Comparison of ENCODE assay signal across 10 mouse cellular contexts in the genomic region with DNA sequence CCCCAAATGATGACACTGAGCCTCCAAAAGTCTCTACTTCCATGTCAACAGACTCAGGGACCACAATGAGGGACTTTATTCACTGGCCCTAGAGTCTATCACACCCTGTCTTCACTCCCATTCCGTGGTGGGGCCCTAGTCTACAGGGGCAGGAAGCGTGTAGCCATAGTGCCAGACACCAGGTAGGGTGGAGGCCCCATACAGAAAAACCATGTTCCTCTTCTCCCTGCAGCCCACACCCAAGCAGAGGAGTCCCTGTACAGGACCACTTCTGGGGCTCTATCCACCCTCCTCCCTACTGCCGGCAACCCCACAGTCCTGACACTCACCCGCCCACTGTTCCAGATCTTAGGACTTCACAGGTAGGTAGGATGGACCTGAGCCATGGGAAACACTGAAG. TPM values are rescaled to one million over a fixed set of nuclear protein-coding genes. Genes with fewer than 3 reads are reported as not detected.
DNase-seq lines count a peak whose midpoint lies in the region; ATAC-seq and TF ChIP-seq lines count a peak whose summit lies in the region.
"Had no signal": no experiment of that assay in that cellular context is flagged by ENCODE, and none has a peak within 500 bp of the region (broad histone marks: within the 10 kb centered on the region; RNA-seq: fewer than 3 reads in every experiment).

No protein-coding gene starts in this region.

- TF ChIP-seq CTCF in thymus, adult 2 months (IDR thresholded peaks at IDR 0.05; ENCODE audit: borderline replicate concordance, control insufficient read depth, extremely low read depth, insufficient read depth, low read length, poor library complexity): no peak

- H3K4me1 ChIP-seq in hindbrain, embryonic 10.5 days (replicated peaks): peaks cover 59% of the 10 kb centered on the region
- H3K4me1 ChIP-seq in hindbrain, embryonic 11.5 days (replicated peaks; ENCODE audit: control insufficient read depth, insufficient read depth, low read length): peaks cover 4% of the 10 kb centered on the region; the same call in 1 of the 2 replicates
- H3K4me1 ChIP-seq in thymus, adult 2 months (replicated peaks; ENCODE audit: control insufficient read depth, insufficient read depth, low read length): peaks cover 48% of the 10 kb centered on the region
- peaks cover 33% of the 10 kb centered on the region for H3K4me1 ChIP-seq in liver, embryonic 16.5 days (ENCODE audit: control insufficient read depth, low read depth, low read length)

- 0 out of 2 replicates have a peak overlapping the region, but pooled peaks have one; percentile 18 for H3K27ac ChIP-seq in hindbrain, embryonic 10.5 days
- no peak overlapping the region for H3K27ac ChIP-seq in hindbrain, embryonic 11.5 days (ENCODE audit: low read depth, low read length)
- peak overlapping the region; percentile 60 for H3K27ac ChIP-seq in thymus, adult 2 months (ENCODE audit: control insufficient read depth, insufficient read depth, low read length)
- peak overlapping the region; percentile 2 for H3K27ac ChIP-seq in liver, embryonic 16.5 days (ENCODE audit: low read length)

- no peak for TF ChIP-seq POLR2A in thymus, adult 2 months (IDR thresholded peaks at IDR 0.05; ENCODE audit: control insufficient read depth, extremely low read depth, insufficient read depth, low read length, poor library complexity)

- no peak for DNase-seq in hindbrain, embryonic 10.5 days (ENCODE audit: low spot score)
- no peak for DNase-seq in hindbrain, embryonic 11.5 days (ENCODE audit: low spot score)
- peak; percentile 49 for DNase-seq in thymus, adult 2 months
- DNase-seq in thymus, adult 18-20 months: no peak
- no peak for DNase-seq in left cerebral cortex, adult 8-10 months (ENCODE audit: low spot score in 2 of 2)
- DNase-seq in right cerebral cortex, postnatal 36 days (ENCODE audit: low spot score in 2 of 2): no peak
- DNase-seq: gastrocnemius, postnatal 36 days; kidney, adult 18-20 months; layer of hippocampus, postnatal 36 days had no signal

- 0 out of 2 replicates have a peak overlapping the region, but pooled peaks have one; percentile 7 for H3K4me3 ChIP-seq in hindbrain, embryonic 10.5 days
- H3K4me3 ChIP-seq in hindbrain, embryonic 11.5 days (ENCODE audit: low read depth, low read length): no peak overlapping the region
- peak overlapping the region; percentile 39 for H3K4me3 ChIP-seq in thymus, adult 2 months (ENCODE audit: control insufficient read depth, insufficient read depth, low read length)
- no peak overlapping the region for H3K4me3 ChIP-seq in liver, embryonic 16.5 days (ENCODE audit: low read depth, low read length)

- ATAC-seq in hindbrain, embryonic 11.5 days (ENCODE audit: low FRiP score): no peak
- no peak for ATAC-seq in liver, embryonic 16.5 days (ENCODE audit: low read depth)

- peaks cover 48% of the 10 kb centered on the region for H3K36me3 ChIP-seq in hindbrain, embryonic 10.5 days
- H3K36me3 ChIP-seq in hindbrain, embryonic 11.5 days (ENCODE audit: control insufficient read depth, insufficient read depth, low read length): no peaks in the 10 kb centered on the region
- peaks cover 27% of the 10 kb centered on the region for H3K36me3 ChIP-seq in thymus, adult 2 months (ENCODE audit: control insufficient read depth, insufficient read depth, low read length)
- no peaks in the 10 kb centered on the region; the same call in 1 of the 2 replicates for H3K36me3 ChIP-seq in liver, embryonic 16.5 days (ENCODE audit: control insufficient read depth, insufficient read depth)

- H3K4me2 ChIP-seq in hindbrain, embryonic 11.5 days (replicated peaks; ENCODE audit: low read depth, low read length): no peak overlapping the region
- H3K4me2 ChIP-seq in liver, embryonic 16.5 days (ENCODE audit: low read depth, low read length): peak overlapping the region; percentile 5; the same call in 1 of the 2 replicates

- H3K9ac ChIP-seq in hindbrain, embryonic 11.5 days (ENCODE audit: low read depth, low read length): no peak overlapping the region
- H3K9ac ChIP-seq in liver, embryonic 16.5 days (ENCODE audit: low read depth, low read length): no peak overlapping the region

- 93% methylated on average over 4 of the region's 4 CpGs for WGBS in hindbrain, embryonic 10.5 days
- WGBS in hindbrain, embryonic 11.5 days: 88% methylated on average over 4 of the region's 4 CpGs
- 25% methylated on average over 4 of the region's 4 CpGs for WGBS in thymus, adult 2 months
- 45% methylated on average over 4 of the region's 4 CpGs for WGBS in liver, embryonic 16.5 days (ENCODE audit: insufficient replicate concordance)

- no peaks in the 10 kb centered on the region for H3K9me3 ChIP-seq in hindbrain, embryonic 10.5 days
- no peaks in the 10 kb centered on the region for H3K9me3 ChIP-seq in hindbrain, embryonic 11.5 days (ENCODE audit: control insufficient read depth, low read length)
- H3K9me3 ChIP-seq in liver, embryonic 16.5 days (replicated peaks; ENCODE audit: control insufficient read depth, low read length): no peaks in the 10 kb centered on the region

- H3K27me3 ChIP-seq in hindbrain, embryonic 10.5 days (ENCODE audit: insufficient read depth, poor library complexity, severe bottlenecking): no peaks in the 10 kb centered on the region; the same call in 1 of the 2 replicates
- H3K27me3 ChIP-seq in hindbrain, embryonic 11.5 days (ENCODE audit: control insufficient read depth, insufficient read depth, low read length): no peaks in the 10 kb centered on the region
- H3K27me3 ChIP-seq in thymus, adult 2 months (ENCODE audit: control insufficient read depth, insufficient read depth, low read length): no peaks in the 10 kb centered on the region
- no peaks in the 10 kb centered on the region; the same call in 1 of the 2 replicates for H3K27me3 ChIP-seq in liver, embryonic 16.5 days (ENCODE audit: control insufficient read depth, insufficient read depth, low read depth, low read length)

RNA-seq across cellular contexts. Expression of a gene that starts 2.5 kb away (rescaled TPM):
- polyA plus RNA-seq in hindbrain, embryonic 10.5 days (2016; fragmentation: Nextera tagmentation; extraction: Ambion mirVana): 37.2 and 37.8 TPM in 2 replicates
- polyA plus RNA-seq in hindbrain, embryonic 11.5 days (2014; fragmentation: Nextera tagmentation; extraction: Ambion mirVana): 14.9 and 15.8 TPM in 2 replicates
- polyA plus RNA-seq in thymus, adult 2 months (2012; rRNA removed): 121 and 129 TPM in 2 replicates
- polyA plus RNA-seq in liver, embryonic 16.5 days (2015; fragmentation: Nextera tagmentation; extraction: Ambion mirVana): 13.9 and 14.0 TPM in 2 replicates
- 10 to 100 TPM; 12.1 to 19.9 (median 13.7) TPM for total RNA-seq in left cerebral cortex, adult 8-10 months (2022)

RNA-seq across cellular contexts. Expression of a gene that starts 5.1 kb away (rescaled TPM):
- 2.8 TPM in 2 replicates for polyA plus RNA-seq in hindbrain, embryonic 10.5 days (2016; fragmentation: Nextera tagmentation; extraction: Ambion mirVana)
- 1.0 and 1.1 TPM in 2 replicates for polyA plus RNA-seq in hindbrain, embryonic 11.5 days (2014; fragmentation: Nextera tagmentation; extraction: Ambion mirVana)
- 57.5 and 57.9 TPM in 2 replicates for polyA plus RNA-seq in thymus, adult 2 months (2012; rRNA removed)
- 6.3 and 6.9 TPM in 2 replicates for polyA plus RNA-seq in liver, embryonic 16.5 days (2015; fragmentation: Nextera tagmentation; extraction: Ambion mirVana)
- total RNA-seq in left cerebral cortex, adult 8-10 months (2022): 1 to 10 TPM; 3.2 to 5.1 (median 4.1) TPM

RNA-seq across cellular contexts. Expression of a gene that starts 21.4 kb away (rescaled TPM):
- 9.9 and 11.3 TPM in 2 replicates for polyA plus RNA-seq in hindbrain, embryonic 10.5 days (2016; fragmentation: Nextera tagmentation; extraction: Ambion mirVana)
- polyA plus RNA-seq in hindbrain, embryonic 11.5 days (2014; fragmentation: Nextera tagmentation; extraction: Ambion mirVana): 7.0 and 7.5 TPM in 2 replicates
- polyA plus RNA-seq in thymus, adult 2 months (2012; rRNA removed): 4.0 and 4.7 TPM in 2 replicates
- 2.3 and 2.6 TPM in 2 replicates for polyA plus RNA-seq in liver, embryonic 16.5 days (2015; fragmentation: Nextera tagmentation; extraction: Ambion mirVana)
- 1 to 10 TPM; 3.9 to 5.6 (median 5.0) TPM for total RNA-seq in left cerebral cortex, adult 8-10 months (2022)

RNA-seq across cellular contexts. Expression of a gene that starts 40.3 kb away (rescaled TPM):
- polyA plus RNA-seq in hindbrain, embryonic 10.5 days (2016; fragmentation: Nextera tagmentation; extraction: Ambion mirVana): 225 TPM in 2 replicates
- 154 and 171 TPM in 2 replicates for polyA plus RNA-seq in hindbrain, embryonic 11.5 days (2014; fragmentation: Nextera tagmentation; extraction: Ambion mirVana)
- polyA plus RNA-seq in thymus, adult 2 months (2012; rRNA removed): 175 and 194 TPM in 2 replicates
- polyA plus RNA-seq in liver, embryonic 16.5 days (2015; fragmentation: Nextera tagmentation; extraction: Ambion mirVana): 48.4 and 52.8 TPM in 2 replicates
- 10 to 100 TPM; 76.4 to 87.8 (median 81.6) TPM for total RNA-seq in left cerebral cortex, adult 8-10 months (2022)

RNA-seq across cellular contexts. Expression of a gene that starts 52.1 kb away (rescaled TPM):
- 2.0 and 2.9 TPM in 2 replicates for polyA plus RNA-seq in hindbrain, embryonic 10.5 days (2016; fragmentation: Nextera tagmentation; extraction: Ambion mirVana)
- polyA plus RNA-seq in hindbrain, embryonic 11.5 days (2014; fragmentation: Nextera tagmentation; extraction: Ambion mirVana): 3.4 TPM in 2 replicates
- polyA plus RNA-seq in thymus, adult 2 months (2012; rRNA removed): 5.1 and 5.8 TPM in 2 replicates
- polyA plus RNA-seq in liver, embryonic 16.5 days (2015; fragmentation: Nextera tagmentation; extraction: Ambion mirVana): 2.9 and 3.6 TPM in 2 replicates
- 1 to 10 TPM; 6.1 to 7.4 (median 6.4) TPM for total RNA-seq in left cerebral cortex, adult 8-10 months (2022)

Comparison
In these comparisons a context has a peak if more than half of its experiments do, and no peak if none do; other contexts are left out.
1. H3K4me3 ChIP-seq: peak in hindbrain, embryonic 10.5 days (single experiment) and thymus, adult 2 months (single experiment); none in hindbrain, embryonic 11.5 days (single experiment) and liver, embryonic 16.5 days (single experiment).